Comparison of ENCODE assay signal across 14 mouse cellular contexts in the genomic region with DNA sequence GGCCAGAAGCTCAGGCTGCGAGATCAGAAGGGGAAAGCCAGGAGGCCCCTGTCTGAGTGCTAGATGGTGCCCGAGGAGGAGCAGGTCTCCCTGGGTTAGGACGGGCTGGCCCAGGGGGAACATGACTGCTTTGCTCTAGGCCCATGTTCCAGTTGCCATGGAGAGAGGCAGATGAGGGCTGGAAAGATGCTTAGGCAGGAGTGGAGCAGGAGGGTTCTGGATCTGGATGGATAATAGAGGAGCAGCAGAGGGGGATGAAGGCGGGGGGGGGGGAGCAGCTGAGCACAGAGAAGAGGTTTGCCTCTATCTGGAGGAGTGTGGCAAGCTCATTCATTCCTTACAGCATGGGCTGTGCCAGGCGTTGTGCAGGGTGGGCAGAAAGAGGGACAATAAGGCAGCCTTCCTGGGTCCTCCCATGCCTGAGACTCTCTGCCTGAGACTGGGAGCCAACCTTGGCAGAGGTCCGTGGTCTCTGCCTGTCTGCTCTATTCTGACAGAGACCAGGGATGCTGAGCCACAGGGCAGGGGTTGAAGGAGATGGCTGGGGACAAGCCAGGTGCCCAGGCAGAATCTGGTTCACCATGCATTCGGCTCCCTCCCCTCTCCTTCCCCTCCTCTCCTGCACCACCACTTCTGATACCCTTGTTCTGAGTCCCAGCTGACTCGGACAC.
DNase-seq lines count a peak whose midpoint lies in the region; ATAC-seq lines count a peak whose summit lies in the region.
"Had no signal": no experiment of that assay in that cellular context is flagged by ENCODE, and none has a peak within 500 bp of the region (broad histone marks: within the 10 kb centered on the region; RNA-seq: fewer than 3 reads in every experiment).

No protein-coding gene starts in this region.

- no peak overlapping the region for H3K9ac ChIP-seq in lung, embryonic 15.5 days
- H3K9ac ChIP-seq in hindbrain, embryonic 12.5 days = no peak overlapping the region
- H3K9ac ChIP-seq in neural tube, embryonic 14.5 days (replicated peaks; ENCODE audit: low read depth, low read length) = no peak overlapping the region; the same call in 1 of the 2 replicates
- H3K9ac ChIP-seq: embryonic facial prominence, embryonic 15.5 days; liver, embryonic 12.5 days had no signal

- ATAC-seq in lung, embryonic 15.5 days (ENCODE audit: borderline replicate concordance, extremely low read depth, low FRiP score, low TSS enrichment) = 0 out of 2 replicates have a peak, but pooled peaks have one; percentile 12
- ATAC-seq in hindbrain, embryonic 12.5 days (ENCODE audit: low FRiP score) = peak; percentile 26; the same call in 1 of the 2 replicates
- peak; percentile 31; the same call in 1 of the 2 replicates for ATAC-seq in neural tube, embryonic 14.5 days (ENCODE audit: low read depth)
- ATAC-seq: liver, embryonic 12.5 days; Patski had no signal

- WGBS in lung, embryonic 15.5 days = 74% methylated on average over 8 of the region's 8 CpGs
- 67% methylated on average over 7 of the region's 8 CpGs for WGBS in hindbrain, embryonic 12.5 days
- 73% methylated on average over 8 of the region's 8 CpGs for WGBS in limb, embryonic 10.5 days
- 49% methylated on average over 7 of the region's 8 CpGs for WGBS in neural tube, embryonic 14.5 days

- H3K4me1 ChIP-seq in lung, embryonic 15.5 days = peaks cover 20% of the 10 kb centered on the region
- peaks cover 50% of the 10 kb centered on the region for H3K4me1 ChIP-seq in hindbrain, embryonic 12.5 days
- peaks cover 70% of the 10 kb centered on the region for H3K4me1 ChIP-seq in limb, embryonic 10.5 days
- peaks cover 35% of the 10 kb centered on the region for H3K4me1 ChIP-seq in neural tube, embryonic 14.5 days (ENCODE audit: control insufficient read depth, insufficient read depth, low read length)

- no peak for DNase-seq in lung, postnatal 25 days (ENCODE audit: low spot score)
- no peak for DNase-seq in limb, embryonic 10.5 days (ENCODE audit: low spot score)
- no peak for DNase-seq in spleen, postnatal 36 days (ENCODE audit: low spot score in 2 of 2)
- no peak for DNase-seq in urinary bladder, postnatal 4 days (ENCODE audit: low spot score in 2 of 2)
- DNase-seq in urinary bladder, postnatal 10 days (ENCODE audit: low spot score) = no peak
- DNase-seq: heart, adult 2 months; lung, postnatal 36 days had no signal

- H3K27ac ChIP-seq in lung, embryonic 15.5 days = no peak overlapping the region
- peak overlapping the region; percentile 40 for H3K27ac ChIP-seq in hindbrain, embryonic 12.5 days
- H3K27ac ChIP-seq in limb, embryonic 10.5 days = peak overlapping the region; percentile 32
- H3K27ac ChIP-seq in neural tube, embryonic 14.5 days (ENCODE audit: low read depth, low read length) = peak overlapping the region; percentile 45
- H3K27ac ChIP-seq: embryonic facial prominence, embryonic 15.5 days; heart, adult 2 months; liver, embryonic 12.5 days had no signal

- H3K4me3 ChIP-seq in lung, embryonic 15.5 days = no peak overlapping the region
- H3K4me3 ChIP-seq in hindbrain, embryonic 12.5 days = no peak overlapping the region
- H3K4me3 ChIP-seq in limb, embryonic 10.5 days = no peak overlapping the region
- H3K4me3 ChIP-seq in neural tube, embryonic 14.5 days (ENCODE audit: low read depth, low read length) = no peak overlapping the region
- H3K4me3 ChIP-seq: embryonic facial prominence, embryonic 15.5 days; heart, adult 2 months; liver, embryonic 12.5 days; myocyte had no signal

- H3K27me3 ChIP-seq in lung, embryonic 15.5 days = no peaks in the 10 kb centered on the region
- no peaks in the 10 kb centered on the region for H3K27me3 ChIP-seq in hindbrain, embryonic 12.5 days
- no peaks in the 10 kb centered on the region for H3K27me3 ChIP-seq in limb, embryonic 10.5 days (ENCODE audit: low read depth, poor library complexity, severe bottlenecking)
- no peaks in the 10 kb centered on the region for H3K27me3 ChIP-seq in neural tube, embryonic 14.5 days (ENCODE audit: control insufficient read depth, insufficient read depth, low read length)
- H3K27me3 ChIP-seq: embryonic facial prominence, embryonic 15.5 days; liver, embryonic 12.5 days; Patski had no signal

- no peaks in the 10 kb centered on the region for H3K36me3 ChIP-seq in lung, embryonic 15.5 days
- no peaks in the 10 kb centered on the region for H3K36me3 ChIP-seq in hindbrain, embryonic 12.5 days
- H3K36me3 ChIP-seq in limb, embryonic 10.5 days = no peaks in the 10 kb centered on the region
- no peaks in the 10 kb centered on the region for H3K36me3 ChIP-seq in neural tube, embryonic 14.5 days (ENCODE audit: control insufficient read depth, insufficient read depth, low read length)
- H3K36me3 ChIP-seq: embryonic facial prominence, embryonic 15.5 days; liver, embryonic 12.5 days had no signal

- no peak overlapping the region for H3K4me2 ChIP-seq in lung, embryonic 15.5 days
- H3K4me2 ChIP-seq in hindbrain, embryonic 12.5 days (replicated peaks) = no peak overlapping the region
- no peak overlapping the region for H3K4me2 ChIP-seq in neural tube, embryonic 14.5 days (ENCODE audit: low read depth, low read length)
- H3K4me2 ChIP-seq: embryonic facial prominence, embryonic 15.5 days; liver, embryonic 12.5 days had no signal

- H3K9me3 ChIP-seq in lung, embryonic 15.5 days = no peaks in the 10 kb centered on the region
- H3K9me3 ChIP-seq in hindbrain, embryonic 12.5 days (replicated peaks) = no peaks in the 10 kb centered on the region
- H3K9me3 ChIP-seq in limb, embryonic 10.5 days (replicated peaks) = no peaks in the 10 kb centered on the region
- no peaks in the 10 kb centered on the region for H3K9me3 ChIP-seq in neural tube, embryonic 14.5 days (ENCODE audit: control insufficient read depth, low read length)
- H3K9me3 ChIP-seq: embryonic facial prominence, embryonic 15.5 days; liver, embryonic 12.5 days had no signal
